Mouse (Mus musculus) stomach, postnatal 0 days (tissue): ENCODE results near the gene Ube2d1.

Experiments used
- CTCF ChIP-seq: IDR thresholded peaks from 2 replicates; pipeline ENCODE4 v1.5.1; 2016; ENCODE audit warnings: antibody characterized with exemption, low read depth, mild to moderate bottlenecking, moderate library complexity
- EP300 ChIP-seq: optimal IDR thresholded peaks from 2 replicates; pipeline ENCODE3; 2016; ENCODE audit warnings: antibody characterized with exemption

DNA sequence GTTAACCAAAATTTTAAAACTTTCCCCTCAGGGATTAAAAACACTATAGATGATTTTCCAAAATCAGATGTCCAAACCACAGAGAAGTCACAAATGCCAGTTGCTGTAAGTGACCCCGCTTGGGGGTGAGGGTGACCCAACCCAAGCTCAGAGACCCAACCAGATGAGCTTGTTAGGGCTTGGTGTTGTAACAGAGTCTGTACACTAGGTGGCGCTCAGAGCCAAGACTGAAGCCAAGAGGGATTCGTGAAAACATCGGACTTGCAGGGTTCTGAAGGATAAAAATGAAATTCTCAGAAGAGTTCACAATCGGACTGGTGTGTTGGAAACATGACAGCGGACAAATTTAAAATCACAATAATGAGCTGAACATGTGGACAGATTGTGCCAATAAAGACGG lies 41.7 kb upstream of the Ube2d1 start:
- peak; percentile 97 for TF ChIP-seq CTCF
- TF ChIP-seq EP300 = no peak
